Mouse (Mus musculus) lung, embryonic 16.5 days (tissue): ENCODE measurements around the gene E030018B13Rik. TPM values are rescaled to one million over a fixed set of nuclear protein-coding genes. Genes with fewer than 3 reads are reported as not detected.

Source experiments
- ATAC-seq: fragments of 200-750 bp; cut with Nextera tagmentation; 2 replicates; pipeline ENCODE4 v1.8.0; 2017; ENCODE audit warnings: low read depth, mild to moderate bottlenecking, moderate library complexity
- H3K27ac ChIP-seq: fragments of 300-500 bp; sonication (generic); 2 replicates; pipeline ENCODE4 v1.5.1; 2014; ENCODE audit warnings: mild to moderate bottlenecking, control low read depth, low read length
- H3K27me3 ChIP-seq: fragments of 300-500 bp; sonication (generic); 2 replicates; pipeline ENCODE4 v1.6.1; 2014; ENCODE audit warnings: low read depth, low read length, mixed read lengths; ENCODE audit not compliant: control insufficient read depth, insufficient read depth
- H3K36me3 ChIP-seq: fragments of 300-500 bp; sonication (generic); 2 replicates; pipeline ENCODE4 v1.6.1; 2014; ENCODE audit warnings: low read length; ENCODE audit not compliant: control insufficient read depth, insufficient read depth
- H3K4me1 ChIP-seq: fragments of 300-500 bp; sonication (generic); replicated peaks from 2 replicates; pipeline ENCODE4 v1.6.1; 2014; ENCODE audit warnings: low read length, mixed read lengths; ENCODE audit not compliant: control insufficient read depth, insufficient read depth
- H3K4me2 ChIP-seq: fragments of 300-500 bp; sonication (generic); 2 replicates; pipeline ENCODE4 v1.6.1; 2014; ENCODE audit warnings: low read depth, low read length, control low read depth
- H3K4me3 ChIP-seq: fragments of 300-500 bp; sonication (generic); 2 replicates; pipeline ENCODE4 v1.5.1; 2014; ENCODE audit warnings: mild to moderate bottlenecking, low read length, control low read depth
- H3K9ac ChIP-seq: fragments of 300-500 bp; sonication (generic); 2 replicates; pipeline ENCODE4 v1.6.1; 2014; ENCODE audit warnings: low read length, control low read depth
- H3K9me3 ChIP-seq: fragments of 300-500 bp; sonication (generic); 2 replicates; pipeline ENCODE4 v1.6.1; 2016; ENCODE audit warnings: low read length; ENCODE audit not compliant: control insufficient read depth
- WGBS: fragments of 180-500 bp; shearing (Covaris S2); extraction: QIAGEN DNeasy Blood & Tissue Kit; methylation state at CpG from one replicate; pipeline ENCODE4 v1.1.7; 2014; 5-methylcytosine and 5-hydroxymethylcytosine counted together
- polyA plus RNA-seq: library from polyadenylated mRNA; unstranded; fragments of >200 nt; fragmentation: Nextera tagmentation; extraction: Ambion mirVana; gene quantifications from 2 replicates; pipeline ENCODE4 v1.2.1, GENCODE M21; 2015

Gene E030018B13Rik
- polyA plus RNA-seq, 1 experiment from 2014 or later, result not detected

DNA sequence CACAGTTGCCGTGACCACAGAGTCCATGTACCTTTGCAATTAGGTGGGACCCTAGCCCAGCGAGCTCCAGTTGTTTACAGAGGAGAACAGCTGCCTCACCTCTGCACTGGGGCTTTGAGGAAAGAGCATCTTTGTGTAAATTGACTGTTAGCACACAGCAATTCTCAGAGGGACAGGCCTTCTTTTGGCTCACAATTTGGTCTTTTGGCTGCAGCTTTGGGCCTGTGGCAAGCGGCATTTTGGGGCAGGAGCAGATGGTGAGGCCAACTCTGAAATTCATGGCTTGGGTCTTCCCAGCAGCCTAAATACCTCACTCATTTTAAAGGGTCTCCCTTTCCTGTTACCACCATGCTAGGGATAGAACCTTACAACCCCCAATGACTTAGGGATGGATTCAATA is 32.5 kb downstream of the E030018B13Rik start:
- Histone ChIP-seq H3K36me3 (no peaks in the 10 kb centered on the region), H3K9me3 (no peaks in the 10 kb centered on the region), H3K4me3 (no peak overlapping the region), H3K27ac (no peak overlapping the region), H3K27me3 (no peaks in the 10 kb centered on the region), H3K4me2 (no peak overlapping the region), H3K9ac (no peak overlapping the region), H3K4me1 (0 out of 2 replicates have a peak, but pooled peaks cover 4% of the 10 kb centered on the region)
- no peak for ATAC-seq
- 54% methylated on average over 3 of the region's 3 CpGs for WGBS

GRCm38 (mm10) chr7:63950931-63951607 is 34.4 kb downstream of the E030018B13Rik start:
- H3K27me3 ChIP-seq, result no peaks in the 10 kb centered on the region
- H3K4me3 ChIP-seq, result no peak overlapping the region
- H3K27ac ChIP-seq, result no peak overlapping the region
- no peak overlapping the region for H3K9ac ChIP-seq
- H3K4me1 ChIP-seq, result 0 out of 2 replicates have a peak, but pooled peaks cover 4% of the 10 kb centered on the region
- no peaks in the 10 kb centered on the region for H3K36me3 ChIP-seq
- no peak for ATAC-seq
- no peaks in the 10 kb centered on the region for H3K9me3 ChIP-seq
- 68% methylated on average over 10 of the region's 10 CpGs for WGBS
- no peak overlapping the region for H3K4me2 ChIP-seq

DNA sequence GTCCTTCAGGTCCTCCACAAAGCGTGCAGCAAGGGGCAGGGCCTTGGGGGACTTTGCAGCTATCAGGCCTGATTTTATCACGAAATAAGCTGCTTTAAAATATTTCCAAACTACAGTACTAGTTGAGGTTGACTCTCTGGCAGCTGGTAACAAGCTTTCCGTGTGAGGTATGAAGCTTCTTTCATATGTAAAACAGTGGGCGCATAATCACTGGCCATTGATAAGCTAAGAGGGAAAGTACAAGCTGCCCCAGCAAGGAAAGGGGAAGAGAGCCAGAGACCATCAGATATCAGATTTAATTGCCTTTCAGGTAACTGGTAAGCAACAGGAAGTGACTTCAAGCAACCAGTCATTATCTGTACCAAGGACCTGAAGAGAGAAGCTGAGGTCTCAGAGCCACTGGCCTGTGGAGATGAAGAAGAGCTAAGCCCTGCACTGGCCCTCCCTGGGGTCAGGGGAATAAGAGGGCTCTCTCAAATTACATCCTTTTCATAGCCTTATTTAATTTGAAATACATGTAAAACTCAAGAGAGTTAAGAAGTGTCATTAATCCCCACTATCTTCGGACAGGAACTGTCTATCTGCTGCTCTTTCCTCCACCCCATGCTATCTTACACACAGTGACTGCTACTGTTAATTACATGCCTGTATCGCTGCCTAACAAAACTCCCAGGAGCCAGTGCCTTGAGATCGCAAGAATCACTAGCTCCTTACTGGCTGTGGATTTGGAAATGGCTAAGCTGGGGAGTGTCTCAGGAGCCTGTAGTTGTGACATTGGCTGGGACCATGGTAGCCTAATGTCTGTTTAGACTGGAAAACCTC is 35.6 kb downstream of the E030018B13Rik start:
- no peak overlapping the region for H3K27ac ChIP-seq
- no peaks in the 10 kb centered on the region for H3K36me3 ChIP-seq
- H3K27me3 ChIP-seq, result no peaks in the 10 kb centered on the region
- H3K4me2 ChIP-seq, result no peak overlapping the region
- no peak overlapping the region for H3K9ac ChIP-seq
- H3K4me1 ChIP-seq, result 0 out of 2 replicates have a peak, but pooled peaks cover 4% of the 10 kb centered on the region
- no peak overlapping the region for H3K4me3 ChIP-seq
- no peaks in the 10 kb centered on the region for H3K9me3 ChIP-seq
- WGBS, result 66% methylated on average over 7 of the region's 7 CpGs
- no peak for ATAC-seq

GRCm38 (mm10) chr7:63955440-63955839 is 38.8 kb downstream of the E030018B13Rik start:
- Histone ChIP-seq H3K4me1 (0 out of 2 replicates have a peak, but pooled peaks cover 4% of the 10 kb centered on the region), H3K4me2 (no peak overlapping the region), H3K4me3 (no peak overlapping the region), H3K36me3 (no peaks in the 10 kb centered on the region), H3K27ac (no peak overlapping the region), H3K9ac (no peak overlapping the region), H3K9me3 (no peaks in the 10 kb centered on the region), H3K27me3 (no peaks in the 10 kb centered on the region)
- 85% methylated on average over 2 of the region's 2 CpGs for WGBS
- no peak for ATAC-seq

- H3K9ac ChIP-seq, result no peak overlapping the region
- no peaks in the 10 kb centered on the region for H3K9me3 ChIP-seq
- 0 out of 2 replicates have a peak, but pooled peaks cover 4% of the 10 kb centered on the region for H3K4me1 ChIP-seq
- 68% methylated on average over 14 of the region's 14 CpGs for WGBS
- no peak; the same call in 1 of the 2 replicates for ATAC-seq
- no peaks in the 10 kb centered on the region for H3K36me3 ChIP-seq
- no peak overlapping the region for H3K4me3 ChIP-seq
- H3K27ac ChIP-seq, result no peak overlapping the region
- no peaks in the 10 kb centered on the region for H3K27me3 ChIP-seq
- no peak overlapping the region for H3K4me2 ChIP-seq
These were observed 39.6 kb downstream of the E030018B13Rik start for GRCm38 (mm10) chr7:63956138-63956823.

- no peak overlapping the region for H3K9ac ChIP-seq
- H3K4me2 ChIP-seq, result no peak overlapping the region
- H3K27ac ChIP-seq, result no peak overlapping the region
- H3K9me3 ChIP-seq, result no peaks in the 10 kb centered on the region
- ATAC-seq, result 0 out of 2 replicates have a peak, but pooled peaks have one; percentile 18
- H3K4me3 ChIP-seq, result no peak overlapping the region
- WGBS, result 26% methylated on average over 16 of the region's 16 CpGs
- H3K4me1 ChIP-seq, result 0 out of 2 replicates have a peak, but pooled peaks cover 4% of the 10 kb centered on the region
- no peaks in the 10 kb centered on the region for H3K36me3 ChIP-seq
- H3K27me3 ChIP-seq, result no peaks in the 10 kb centered on the region
These were observed 40.5 kb downstream of the E030018B13Rik start for GRCm38 (mm10) chr7:63956981-63957713.

DNA sequence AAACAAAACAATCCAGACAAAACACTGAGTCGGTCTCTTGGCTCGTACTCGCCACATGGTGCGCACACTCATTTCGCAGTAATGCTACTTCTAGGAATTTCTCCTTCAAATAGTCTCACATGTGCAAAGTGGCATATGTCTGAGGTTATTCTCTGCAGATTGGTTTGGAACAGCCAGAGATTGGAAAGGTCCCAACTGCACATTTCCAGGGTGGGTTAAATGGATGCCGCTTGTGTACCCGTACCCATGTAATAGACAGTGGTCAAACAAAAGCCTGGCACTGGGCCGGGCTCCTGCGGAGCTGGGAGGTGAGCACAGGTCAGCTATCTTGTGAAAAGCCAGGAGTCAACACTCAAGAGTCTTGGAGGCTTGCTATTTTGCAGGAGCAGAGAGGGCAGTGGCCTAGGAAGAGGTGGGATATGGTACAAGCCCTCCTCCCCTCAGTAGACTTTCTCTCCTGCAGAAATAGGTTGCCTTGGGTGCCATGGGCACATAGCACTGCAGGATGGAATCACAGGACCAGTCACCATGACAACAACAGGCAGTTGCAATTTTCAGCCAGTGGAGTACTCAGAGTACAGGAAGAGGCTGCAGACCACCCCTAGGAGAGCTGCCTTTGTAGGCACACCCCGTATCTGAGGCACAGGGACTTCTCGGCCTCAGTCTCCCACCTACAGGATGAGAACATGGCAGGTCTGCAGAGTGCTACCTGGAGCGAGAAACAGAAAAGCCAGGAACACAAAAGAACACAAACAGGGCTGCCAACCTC is 41.4 kb downstream of the E030018B13Rik start:
- Histone ChIP-seq H3K4me2 (no peak overlapping the region), H3K4me1 (0 out of 2 replicates have a peak, but pooled peaks cover 4% of the 10 kb centered on the region), H3K9me3 (no peaks in the 10 kb centered on the region), H3K27ac (no peak overlapping the region), H3K9ac (no peak overlapping the region), H3K27me3 (no peaks in the 10 kb centered on the region), H3K4me3 (no peak overlapping the region), H3K36me3 (no peaks in the 10 kb centered on the region)
- WGBS, result 79% methylated on average over 12 of the region's 12 CpGs
- no peak for ATAC-seq

DNA sequence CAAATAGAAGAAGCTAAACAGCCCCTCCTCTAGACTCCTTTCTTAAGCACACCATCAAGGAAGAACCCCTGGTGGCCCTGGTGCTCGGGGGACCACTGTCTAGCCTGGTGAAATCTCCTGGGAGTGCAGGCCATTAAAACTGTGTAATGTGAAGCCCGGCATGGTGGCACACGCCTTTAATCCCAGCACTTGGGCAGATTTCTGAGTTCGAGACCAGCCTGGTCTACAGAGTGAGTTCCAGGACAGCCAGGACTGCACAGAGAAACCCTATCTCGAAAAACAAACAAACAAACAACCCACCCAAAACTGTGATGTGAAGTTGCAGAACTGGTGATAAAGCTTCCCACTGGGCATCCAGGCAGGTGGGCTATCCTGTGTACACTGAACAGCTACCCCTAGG is 47.0 kb downstream of the E030018B13Rik start:
- no peaks in the 10 kb centered on the region for H3K9me3 ChIP-seq
- H3K4me2 ChIP-seq, result no peak overlapping the region
- no peak overlapping the region for H3K9ac ChIP-seq
- WGBS, result 54% methylated on average over 5 of the region's 5 CpGs
- H3K4me1 ChIP-seq, result peaks cover 9% of the 10 kb centered on the region
- H3K27me3 ChIP-seq, result no peaks in the 10 kb centered on the region
- ATAC-seq, result no peak
- H3K4me3 ChIP-seq, result no peak overlapping the region
- H3K27ac ChIP-seq, result no peak overlapping the region
- H3K36me3 ChIP-seq, result no peaks in the 10 kb centered on the region
